Mouse (Mus musculus): ENCODE measurements at regions not wholly inside any gene's neighbourhood (a gene's known extent, or its start where the extent isn't known, plus 50 kb on each side); places are given as distances from the start of the nearest gene placed in this dataset.

- in situ Hi-C loops (cut with MboI; ENCODE audit: low sequenced_read_pairs) = no loop called here
Observed at GRCm38 (mm10) chr15:61417506-61417905, 494.7 kb upstream of the A1bg start.

DNA sequence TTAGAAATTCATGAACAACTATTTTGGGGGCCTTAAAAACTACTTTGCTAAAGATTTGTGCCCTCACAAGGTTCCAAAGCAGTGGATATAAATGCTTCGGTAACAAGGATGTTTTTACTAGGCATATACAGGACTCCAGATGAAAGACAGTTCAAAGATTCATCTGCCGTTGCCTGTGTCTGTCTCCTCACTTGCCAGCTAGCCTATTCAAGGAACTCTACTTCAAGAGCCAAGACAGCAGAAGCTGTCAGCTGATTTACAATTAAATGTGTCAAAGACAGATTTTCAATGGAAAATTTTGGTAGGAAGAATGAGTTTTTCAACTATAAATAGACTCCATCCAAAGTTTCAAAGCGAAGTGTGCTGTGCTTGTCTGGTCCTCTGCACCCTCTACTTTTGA, 494.0 kb upstream of the A1bg start:
- in situ Hi-C loops (cut with MboI; ENCODE audit: low sequenced_read_pairs) = no loop called here

GRCm38 (mm10) chr15:61415626-61416025, 492.8 kb upstream of the A1bg start:
- in situ Hi-C loops (cut with MboI; ENCODE audit: low sequenced_read_pairs) = no loop called here

DNA sequence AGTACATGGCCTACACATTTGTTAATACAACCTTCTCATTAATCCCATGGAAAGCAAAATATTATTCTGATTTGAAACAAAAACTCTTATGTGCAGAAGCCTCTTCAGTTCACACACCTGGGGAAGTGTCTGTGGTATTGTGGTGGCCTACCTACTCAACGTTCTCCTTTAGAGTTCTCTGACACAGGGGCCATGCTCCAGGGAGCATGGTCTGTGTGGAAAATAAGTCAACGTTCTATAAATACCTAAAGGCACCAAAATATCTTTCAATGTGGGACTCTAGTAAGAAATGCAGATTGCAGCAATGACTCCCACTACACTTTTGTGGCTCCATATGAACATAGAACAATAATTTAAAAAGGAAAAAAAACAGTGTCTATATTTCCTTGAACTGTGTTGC, 489.0 kb upstream of the A1bg start:
- in situ Hi-C loops (cut with MboI; ENCODE audit: low sequenced_read_pairs) = no loop called here

DNA sequence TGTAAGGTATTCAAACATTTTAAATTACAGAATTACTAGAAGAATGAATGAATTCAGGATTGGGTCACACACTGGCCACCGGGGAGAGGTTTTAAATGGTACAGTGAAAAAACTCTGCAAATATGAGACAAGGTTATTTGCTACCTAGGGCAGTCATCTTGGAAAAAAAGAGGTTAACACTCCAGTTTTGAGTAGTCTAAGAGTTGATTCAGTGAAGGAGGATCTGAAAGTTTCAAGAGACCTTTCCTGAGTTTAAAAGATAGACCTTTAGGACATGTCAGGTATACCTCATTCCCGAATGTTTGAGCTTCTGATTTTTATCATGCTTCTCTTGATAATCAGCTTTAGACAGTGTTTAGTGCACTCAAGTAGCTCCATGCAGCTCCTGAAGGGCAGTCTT, 488.0 kb upstream of the A1bg start:
- in situ Hi-C loops (cut with MboI; ENCODE audit: low sequenced_read_pairs) = no loop called here

DNA sequence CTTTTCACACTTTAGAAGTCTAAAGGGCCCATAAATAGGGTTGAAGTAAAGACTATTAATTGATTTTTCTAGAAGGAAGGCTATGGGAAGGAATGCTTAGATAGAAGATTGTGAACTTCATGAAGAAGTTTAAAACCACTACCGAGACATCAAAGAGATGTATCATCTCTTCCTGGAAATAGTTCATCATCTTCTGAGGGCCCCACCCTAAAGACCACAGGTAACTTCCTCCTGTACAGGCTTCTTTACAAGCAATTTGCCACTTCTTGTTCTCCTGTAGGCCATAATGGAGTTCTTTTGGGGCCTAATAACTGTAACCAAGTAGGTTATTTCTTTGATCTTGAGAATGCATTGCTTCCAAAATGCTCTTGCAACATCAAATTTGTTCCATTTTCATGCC, 485.8 kb upstream of the A1bg start:
- in situ Hi-C loops (cut with MboI; ENCODE audit: low sequenced_read_pairs) = loop anchor here (5.0 kb wide), 1 partner anchor 564 kb away; no protein-coding TSS in a partner anchor

DNA sequence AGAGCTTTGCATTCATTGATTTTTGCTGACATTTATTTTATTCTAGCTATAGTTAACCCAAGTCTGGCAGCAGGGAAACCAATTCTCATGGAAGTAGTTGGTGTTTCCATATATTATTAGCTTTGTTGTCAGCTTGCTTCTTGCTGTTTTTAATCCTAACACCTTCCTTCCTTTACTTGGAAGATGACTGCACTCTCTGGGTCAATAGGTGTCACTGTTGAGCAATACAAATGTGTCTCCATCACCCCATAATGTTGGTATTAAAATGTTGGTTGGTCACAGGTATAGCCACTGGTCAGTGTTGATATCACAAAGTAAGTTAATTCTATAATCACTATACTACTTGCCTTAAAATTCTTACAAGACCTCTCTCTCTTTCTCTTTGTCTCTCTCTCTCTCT, 477.9 kb upstream of the A1bg start:
- in situ Hi-C loops (cut with MboI; ENCODE audit: low sequenced_read_pairs) = no loop called here

- in situ Hi-C loops (cut with MboI; ENCODE audit: low sequenced_read_pairs) = no loop called here
Observed at GRCm38 (mm10) chr15:61399971-61400370, 477.2 kb upstream of the A1bg start.

DNA sequence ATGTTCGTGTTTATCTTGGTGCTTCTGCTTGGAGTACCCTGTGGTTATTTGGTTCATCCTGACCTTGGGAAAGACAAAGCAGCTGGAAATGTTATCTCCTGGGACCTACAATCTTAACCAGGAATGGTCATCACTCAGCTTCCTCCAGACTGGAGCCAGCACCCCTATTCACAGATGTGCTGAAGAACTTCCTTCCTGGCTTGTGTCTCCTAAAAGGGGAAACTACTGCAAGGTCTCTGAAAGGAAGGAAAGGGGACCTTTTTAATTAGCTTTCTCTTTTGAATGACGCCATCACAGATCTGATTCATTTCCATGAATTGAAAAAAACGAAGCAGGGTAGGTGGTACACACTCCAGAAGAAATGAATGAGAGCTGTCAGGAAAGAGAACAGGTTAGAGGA, 476.0 kb upstream of the A1bg start:
- in situ Hi-C loops (cut with MboI; ENCODE audit: low sequenced_read_pairs) = no loop called here

DNA sequence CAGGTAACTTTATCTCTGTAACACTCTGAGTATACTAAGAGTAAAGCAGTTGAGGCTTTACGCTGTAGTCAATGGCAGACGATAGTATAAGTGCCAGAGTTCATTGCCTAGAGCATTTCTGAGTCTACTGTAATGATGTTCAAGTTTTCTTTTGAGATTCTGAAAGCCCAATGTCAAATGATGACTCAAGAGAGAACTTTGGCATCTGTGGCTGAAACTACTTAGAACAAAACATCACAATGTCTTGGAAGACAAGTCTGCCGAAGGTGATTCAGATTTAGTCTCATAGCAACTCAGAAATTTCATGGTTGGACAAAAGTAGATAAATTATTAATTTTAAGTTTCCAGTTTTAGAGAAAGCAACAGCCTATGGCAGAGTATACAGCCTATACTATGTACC, 474.2 kb upstream of the A1bg start:
- in situ Hi-C loops (cut with MboI; ENCODE audit: low sequenced_read_pairs) = no loop called here

DNA sequence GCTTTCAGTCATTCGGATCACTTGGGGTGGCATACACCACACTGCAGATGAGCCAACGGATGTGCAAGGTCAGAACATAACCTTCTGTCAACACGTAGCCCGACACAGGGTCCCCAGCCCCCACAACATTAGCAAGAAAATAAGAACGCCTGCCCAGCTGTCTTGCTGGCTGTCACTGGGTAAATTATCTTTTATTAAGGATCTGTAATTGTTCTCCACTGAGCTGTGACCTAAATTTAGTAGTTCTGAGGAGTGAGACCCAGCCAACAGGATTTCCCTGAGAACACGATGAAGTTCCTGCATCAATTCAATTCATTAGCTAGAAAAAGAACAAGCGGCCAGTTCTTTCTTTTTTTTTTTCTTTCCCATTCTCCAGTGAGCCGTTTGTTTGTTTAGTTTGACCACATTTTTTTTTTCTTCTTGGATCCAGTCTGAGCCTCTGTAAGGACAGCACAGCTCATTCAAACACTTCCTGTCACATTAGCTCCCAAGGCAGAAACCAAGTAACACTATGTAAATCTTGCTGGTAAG, 472.5 kb upstream of the A1bg start:
- in situ Hi-C loops (cut with MboI; ENCODE audit: low sequenced_read_pairs) = no loop called here

DNA sequence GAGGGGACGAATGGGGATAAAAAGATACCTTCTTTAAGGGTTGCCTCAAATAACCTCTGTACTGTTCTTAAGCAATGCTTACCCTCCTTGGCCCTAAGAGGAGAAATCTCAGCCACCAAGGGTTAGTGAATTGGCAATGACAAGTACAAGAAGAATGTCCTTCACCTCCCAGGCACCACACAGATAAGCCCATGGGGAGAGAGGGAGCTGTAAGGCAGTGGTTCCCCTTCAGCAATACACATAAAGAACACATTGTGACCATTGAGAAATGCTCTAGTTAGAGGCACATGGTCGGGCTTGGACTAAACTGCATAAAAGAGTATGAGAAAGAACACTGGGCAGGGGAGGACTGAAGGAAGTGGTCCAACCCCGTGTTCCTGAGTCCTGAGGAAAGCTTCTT, 457.9 kb upstream of the A1bg start:
- in situ Hi-C loops (cut with MboI; ENCODE audit: low sequenced_read_pairs) = no loop called here

GRCm38 (mm10) chr15:61366276-61366675, 443.5 kb upstream of the A1bg start:
- in situ Hi-C loops (cut with MboI; ENCODE audit: low sequenced_read_pairs) = no loop called here

DNA sequence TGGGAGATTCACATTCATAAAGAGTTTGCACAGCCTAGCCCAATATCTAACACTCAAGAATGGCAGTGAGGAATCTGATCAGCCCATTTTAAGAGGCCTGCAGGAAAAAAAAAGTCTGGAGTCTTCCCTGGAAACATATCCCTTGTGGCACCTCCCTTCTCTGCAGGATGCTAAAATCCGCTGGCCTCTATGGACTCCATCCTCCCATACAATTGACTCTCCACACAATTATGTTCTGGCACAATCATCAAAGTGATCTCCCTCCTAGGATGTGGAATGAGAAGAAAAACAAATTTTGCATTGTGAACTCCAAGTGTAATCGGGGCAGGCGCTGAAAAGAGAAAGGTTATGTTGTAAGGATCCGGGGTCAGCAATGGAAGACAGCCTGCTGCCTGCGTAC, 442.7 kb upstream of the A1bg start:
- in situ Hi-C loops (cut with MboI; ENCODE audit: low sequenced_read_pairs) = no loop called here

DNA sequence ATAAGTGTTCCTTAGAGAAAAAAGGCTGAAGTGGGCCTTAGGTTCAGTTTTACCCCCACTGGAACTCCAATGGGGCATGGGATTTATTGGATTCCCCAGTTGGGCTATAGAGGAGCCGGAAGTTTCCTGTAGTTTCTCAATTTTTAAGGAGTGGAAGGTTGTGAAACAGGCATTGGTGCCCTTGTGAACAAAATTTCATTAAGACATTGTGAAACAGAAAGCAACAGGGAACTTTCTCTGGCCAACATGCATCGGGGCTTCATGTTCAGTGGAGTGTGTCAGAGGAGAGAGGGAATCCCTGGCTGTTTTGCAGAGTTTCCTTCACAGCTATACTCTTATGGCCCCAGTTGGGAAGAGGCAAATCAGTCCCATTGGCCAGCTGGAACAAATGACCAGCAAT, 441.6 kb upstream of the A1bg start:
- in situ Hi-C loops (cut with MboI; ENCODE audit: low sequenced_read_pairs) = no loop called here

- in situ Hi-C loops (cut with MboI; ENCODE audit: low sequenced_read_pairs) = no loop called here
Observed at GRCm38 (mm10) chr15:61361254-61361653, 438.4 kb upstream of the A1bg start.

GRCm38 (mm10) chr15:61355344-61355743, 432.5 kb upstream of the A1bg start:
- in situ Hi-C loops (cut with MboI; ENCODE audit: low sequenced_read_pairs) = no loop called here

DNA sequence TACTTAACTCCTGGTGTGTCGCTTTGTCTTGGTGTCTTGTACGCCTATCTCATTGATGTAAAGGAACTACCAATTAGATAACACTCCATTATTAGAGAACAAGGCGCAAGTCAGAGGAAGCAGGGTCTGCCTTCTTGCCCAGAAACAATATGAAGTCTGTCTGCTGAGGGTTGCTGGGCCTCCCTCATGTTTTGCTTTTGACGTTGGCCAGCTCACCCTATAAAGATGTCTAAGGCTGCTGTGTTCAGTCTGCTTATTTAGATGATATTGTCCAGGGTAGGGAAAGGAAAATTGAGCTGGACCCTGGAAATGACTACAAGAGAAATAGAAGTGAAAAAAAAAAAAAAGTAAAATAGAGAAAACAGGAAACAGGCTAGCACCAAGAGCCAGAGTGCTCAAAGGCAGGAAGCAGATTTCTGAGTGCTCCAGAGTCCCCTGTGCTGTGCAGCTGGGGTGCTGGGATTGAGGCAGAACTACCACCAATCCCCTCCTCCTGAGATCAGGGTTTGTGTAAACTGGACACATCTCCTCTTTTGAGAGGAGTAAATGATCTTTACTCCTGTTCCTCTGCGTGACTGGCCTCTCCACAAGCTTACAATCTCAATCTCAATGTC, 429.0 kb upstream of the A1bg start:
- in situ Hi-C loops (cut with MboI; ENCODE audit: low sequenced_read_pairs) = no loop called here

DNA sequence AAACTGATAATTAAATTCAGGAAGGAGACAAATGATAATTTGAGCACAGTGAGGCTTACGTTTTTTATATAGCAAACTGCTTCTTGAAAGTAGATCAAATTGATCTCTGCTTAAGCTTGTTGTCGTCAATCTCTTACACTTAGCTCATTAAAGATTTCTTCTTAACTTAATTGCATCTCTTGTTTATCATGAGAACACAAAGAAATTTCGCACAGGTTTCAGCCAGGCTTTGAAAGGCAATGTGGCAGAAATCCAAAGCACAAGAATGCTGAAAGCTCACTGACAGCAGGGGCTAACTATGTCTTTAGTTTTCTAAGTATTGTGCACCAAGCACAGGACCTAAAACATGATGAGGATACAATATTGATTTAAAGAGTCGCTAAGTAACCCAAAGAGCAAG, 422.3 kb upstream of the A1bg start:
- in situ Hi-C loops (cut with MboI; ENCODE audit: low sequenced_read_pairs) = no loop called here

DNA sequence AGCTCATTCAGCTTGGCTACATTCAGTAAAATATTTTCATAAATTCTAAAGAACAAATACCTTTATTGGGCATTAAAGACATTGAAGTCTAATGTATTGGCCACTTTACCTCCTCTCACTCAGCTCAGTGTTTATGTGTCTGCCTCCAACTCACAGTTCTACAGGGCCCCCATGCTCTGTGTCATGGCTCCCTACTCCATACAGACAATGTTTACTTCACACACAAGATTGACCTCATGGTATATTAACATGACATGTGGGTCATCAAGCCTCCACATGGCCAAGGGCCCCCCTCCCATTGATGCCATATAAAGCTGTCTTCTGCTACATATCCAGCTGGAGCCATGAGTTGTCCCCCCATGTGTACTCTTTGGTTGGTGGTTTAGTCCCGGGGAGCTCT, 419.8 kb upstream of the A1bg start:
- in situ Hi-C loops (cut with MboI; ENCODE audit: low sequenced_read_pairs) = no loop called here

GRCm38 (mm10) chr15:61327925-61328324, 405.1 kb upstream of the A1bg start:
- in situ Hi-C loops (cut with MboI; ENCODE audit: low sequenced_read_pairs) = no loop called here

GRCm38 (mm10) chr15:61322243-61322642, 399.4 kb upstream of the A1bg start:
- in situ Hi-C loops (cut with MboI; ENCODE audit: low sequenced_read_pairs) = no loop called here

DNA sequence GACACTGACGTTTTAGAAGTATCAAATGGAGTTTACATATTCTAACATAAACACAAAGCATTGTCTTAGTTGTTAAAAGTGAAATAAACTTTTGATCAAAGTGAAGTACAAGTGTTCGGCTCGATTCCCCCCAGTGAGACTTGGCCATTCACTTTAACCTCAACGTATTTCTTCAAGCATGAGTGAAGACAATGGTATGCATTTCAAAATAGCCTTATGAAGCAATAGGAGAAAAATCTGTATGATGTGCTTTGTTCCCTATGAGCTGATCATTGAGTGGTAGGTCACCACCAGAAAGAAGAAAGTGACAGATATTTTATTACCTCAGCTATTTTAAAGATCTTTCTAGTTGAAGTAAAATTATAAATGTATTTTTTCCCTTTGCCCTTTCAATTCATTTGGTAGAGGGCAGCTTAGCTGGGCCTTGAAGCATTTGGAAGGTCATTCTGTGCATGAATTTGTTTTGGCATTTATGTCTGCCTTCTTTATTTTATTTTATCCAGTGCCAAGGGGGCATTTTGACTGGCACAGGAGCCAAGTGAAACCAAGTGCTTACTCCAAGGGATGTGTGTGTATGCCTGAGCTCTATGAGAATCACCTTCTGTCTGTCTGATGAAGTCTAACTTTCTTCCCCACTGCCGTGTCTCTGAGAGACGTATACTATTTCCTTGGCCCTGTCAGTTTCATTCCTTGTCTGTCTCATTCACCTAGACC, 386.8 kb upstream of the A1bg start:
- in situ Hi-C loops (cut with MboI; ENCODE audit: low sequenced_read_pairs) = no loop called here

Measured in CH12F3 (cell line).